Mouse (Mus musculus) brain, embryonic 14.5 days (tissue): Measurements from ENCODE around the gene Nkx1-1. TPM values are rescaled to one million over a fixed set of nuclear protein-coding genes. Genes with fewer than 3 reads are reported as not detected.
A peak's percentile ranks its signal among the peaks of the same experiment; 100 is the strongest.

Experiments
- DNase-seq: peaks from one replicate; pipeline ENCODE4 v3.0.0-alpha.2; 2011; ENCODE audit warnings: low read depth
- CTCF ChIP-seq: fragments of 200-500 bp; IDR thresholded peaks from 2 replicates; pipeline ENCODE4 v1.5.1; 2012; ENCODE audit warnings: inconsistent platforms, mild to moderate bottlenecking, moderate library complexity, borderline replicate concordance; ENCODE audit not compliant: insufficient read depth, insufficient read length; ENCODE audit errors: extremely low read depth
- POLR2A ChIP-seq: fragments of 200-500 bp; IDR thresholded peaks from 2 replicates; pipeline ENCODE4 v1.6.1; 2012; ENCODE audit warnings: mild to moderate bottlenecking, inconsistent platforms, borderline replicate concordance; ENCODE audit not compliant: poor library complexity, insufficient read depth, insufficient read length, severe bottlenecking; ENCODE audit errors: extremely low read depth
- polyA plus RNA-seq: library from polyadenylated mRNA; depleted of rRNA; stranded (reverse); fragments of >200 nt; gene quantifications from 2 replicates; pipeline ENCODE4 v1.2.3, GENCODE M21; 2012; rRNA removed

Nkx1-1 gene
- 1.8 and 4.1 TPM in 2 replicates for polyA plus RNA-seq

DNA sequence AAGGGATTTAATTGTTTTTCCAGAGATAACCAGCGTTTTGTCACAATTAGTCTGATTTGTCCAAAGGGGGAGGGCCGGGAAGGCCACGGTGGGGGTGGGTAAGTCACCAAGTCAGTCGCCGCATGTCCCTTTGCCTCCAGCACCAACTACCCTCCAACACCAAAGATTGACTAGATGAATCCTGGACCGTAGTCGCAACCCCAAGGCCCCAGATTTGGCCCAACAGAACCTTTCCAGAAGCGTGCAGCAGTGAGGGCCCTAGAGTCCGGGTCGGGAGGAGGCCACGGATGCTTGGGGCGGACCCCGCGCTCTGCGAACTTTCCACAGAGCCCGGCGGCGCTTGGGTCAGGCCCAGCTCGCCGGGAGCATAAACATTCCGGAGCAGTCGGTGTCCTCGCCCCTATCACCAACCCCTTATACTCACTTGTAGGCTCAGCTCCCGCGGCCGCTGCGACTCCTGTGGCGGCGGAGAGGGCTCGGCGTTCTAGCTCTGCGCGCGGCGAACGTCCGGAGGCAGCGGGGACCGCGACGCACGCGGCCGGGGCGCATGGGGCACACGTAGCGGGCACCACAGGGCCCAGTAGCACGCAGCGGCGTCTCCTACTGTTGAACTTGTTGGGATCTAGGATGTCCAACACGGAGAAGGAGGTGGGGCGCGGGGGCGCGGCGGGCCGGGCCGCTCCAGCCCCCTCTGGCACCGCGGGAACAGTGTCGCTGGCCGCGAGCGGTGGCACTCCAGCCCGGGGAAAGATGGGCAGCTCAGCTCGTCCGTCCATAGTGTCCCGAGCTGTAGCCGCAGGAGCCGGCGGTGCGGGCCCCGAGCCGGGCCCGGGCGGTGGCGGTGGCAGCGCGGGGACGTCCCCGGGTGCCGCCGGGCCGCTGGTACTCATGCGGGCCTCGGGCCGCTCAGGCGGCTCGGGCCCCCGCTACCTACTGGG is at the start of gene Nkx1-1:
Nkx1-1 (minus strand) TSS at position 776 of the 938 bp plus-strand sequence.
- TF ChIP-seq CTCF, result no peak
- TF ChIP-seq POLR2A, result no peak
- DNase-seq, result peak; percentile 17

GRCm38 (mm10) chr5:33481318-33481685 is 47.5 kb upstream of the Nkx1-1 start:
- no peak for DNase-seq
- TF ChIP-seq CTCF (no peak), POLR2A (no peak)

GRCm38 (mm10) chr5:33480582-33481317 is 47.0 kb upstream of the Nkx1-1 start:
- no peak for TF ChIP-seq POLR2A
- no peak for TF ChIP-seq CTCF
- peak; percentile 51 for DNase-seq

GRCm38 (mm10) chr5:33465464-33465863 is 31.7 kb upstream of the Nkx1-1 start:
- TF ChIP-seq POLR2A (no peak), CTCF (no peak)
- DNase-seq, result peak; percentile 67

GRCm38 (mm10) chr5:33464390-33464789 is 30.6 kb upstream of the Nkx1-1 start:
- TF ChIP-seq CTCF (no peak), POLR2A (no peak)
- no peak for DNase-seq

DNA sequence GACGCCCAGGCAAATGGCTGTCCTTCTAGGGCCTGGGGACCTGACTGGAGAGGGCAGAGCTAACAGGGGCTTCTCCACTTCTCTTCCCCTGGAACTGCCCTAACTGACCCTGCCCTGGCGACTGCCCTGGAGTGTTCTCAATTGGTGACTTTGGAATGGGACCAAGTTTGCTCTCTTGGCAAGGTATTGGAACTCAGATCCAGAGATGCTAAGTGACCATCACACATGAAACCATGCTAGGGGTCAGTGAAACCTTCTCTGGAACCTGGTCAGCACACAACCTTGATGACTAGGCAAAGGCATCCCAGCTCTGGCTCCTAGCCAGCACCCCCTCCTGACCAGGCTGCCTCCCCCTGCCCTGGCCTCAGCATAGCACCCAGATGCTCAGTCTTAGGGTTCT is 25.3 kb upstream of the Nkx1-1 start:
- TF ChIP-seq POLR2A (no peak), CTCF (no peak)
- no peak for DNase-seq

GRCm38 (mm10) chr5:33458132-33458622 is 24.4 kb upstream of the Nkx1-1 start:
- TF ChIP-seq POLR2A, result no peak
- no peak for TF ChIP-seq CTCF
- peak; percentile 52 for DNase-seq

GRCm38 (mm10) chr5:33455737-33456136 is 22.0 kb upstream of the Nkx1-1 start:
- no peak for DNase-seq
- TF ChIP-seq CTCF, result no peak
- TF ChIP-seq POLR2A, result no peak

DNA sequence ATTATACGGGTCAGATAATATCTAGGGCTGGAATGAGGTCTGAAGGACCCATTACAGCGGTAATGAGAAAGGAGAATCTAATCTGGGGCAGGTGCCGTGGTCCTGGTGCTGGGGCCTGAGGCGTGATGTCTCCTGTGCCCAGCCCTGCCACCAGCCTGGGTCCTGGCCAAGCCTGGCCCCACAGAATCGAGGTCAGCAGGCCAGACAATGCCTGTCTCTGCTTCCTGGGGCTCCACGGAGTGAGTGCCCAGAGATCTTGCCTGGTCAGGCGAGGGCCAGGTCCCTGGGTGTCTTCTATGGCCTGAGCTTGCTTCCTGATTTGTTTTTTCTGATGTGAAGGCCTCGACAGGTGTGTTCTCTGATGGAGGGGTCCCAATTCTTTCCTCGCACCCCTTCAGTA is 10.0 kb upstream of the Nkx1-1 start:
- TF ChIP-seq POLR2A, result no peak
- TF ChIP-seq CTCF, result no peak
- no peak for DNase-seq

GRCm38 (mm10) chr5:33442927-33443710 is 9.3 kb upstream of the Nkx1-1 start:
- TF ChIP-seq CTCF, result peak; percentile 87
- no peak for TF ChIP-seq POLR2A

DNA sequence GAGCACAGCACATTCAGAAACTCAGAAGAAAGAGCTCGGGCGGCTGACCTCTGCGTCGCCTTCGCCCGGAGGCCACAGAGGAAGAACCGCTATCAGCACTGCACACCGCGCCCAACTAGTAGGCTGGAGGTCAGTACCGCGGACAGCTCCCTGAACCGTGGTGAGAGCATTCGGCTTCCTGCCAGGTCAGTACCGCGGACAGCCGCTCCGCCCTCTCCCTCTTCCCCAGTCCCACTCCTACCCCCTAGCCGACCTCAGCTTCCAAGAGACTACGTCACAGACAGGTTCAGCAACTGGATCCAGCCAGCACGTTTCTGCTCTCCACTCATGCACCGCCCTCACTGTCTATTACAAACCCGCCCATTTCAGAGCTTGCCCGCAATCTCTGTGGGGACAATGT is 4.4 kb upstream of the Nkx1-1 start:
- TF ChIP-seq POLR2A (no peak), CTCF (no peak)
- peak; percentile 69 for DNase-seq

More at GRCm38 (mm10) chr5:33442927-33443710, 9.3 kb upstream of the Nkx1-1 start:
- DNase-seq, result peak; percentile 54

DNA sequence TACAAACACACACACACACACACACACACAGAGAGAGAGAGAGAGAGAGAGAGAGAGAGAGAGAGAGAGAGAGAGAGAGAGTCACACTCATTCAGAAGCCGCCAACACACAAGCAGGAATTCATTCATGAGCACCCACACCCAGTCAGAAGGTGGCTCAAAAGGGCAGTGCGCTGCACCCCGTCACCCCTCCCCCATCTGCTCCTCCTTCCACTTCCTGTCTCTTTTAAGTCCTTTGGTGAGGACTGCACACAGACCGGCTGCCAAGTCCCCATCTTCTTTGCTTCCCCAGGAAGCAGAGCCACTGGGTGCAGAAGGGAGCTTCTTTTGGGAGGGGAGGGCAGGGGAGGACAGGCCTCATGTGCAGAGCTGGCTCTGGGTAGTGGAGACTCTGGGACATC is 2.2 kb upstream of the Nkx1-1 start:
- TF ChIP-seq POLR2A (no peak), CTCF (no peak)
- no peak for DNase-seq
